Comparison of ENCODE assay signal across 8 mouse cellular contexts in the genomic region with DNA sequence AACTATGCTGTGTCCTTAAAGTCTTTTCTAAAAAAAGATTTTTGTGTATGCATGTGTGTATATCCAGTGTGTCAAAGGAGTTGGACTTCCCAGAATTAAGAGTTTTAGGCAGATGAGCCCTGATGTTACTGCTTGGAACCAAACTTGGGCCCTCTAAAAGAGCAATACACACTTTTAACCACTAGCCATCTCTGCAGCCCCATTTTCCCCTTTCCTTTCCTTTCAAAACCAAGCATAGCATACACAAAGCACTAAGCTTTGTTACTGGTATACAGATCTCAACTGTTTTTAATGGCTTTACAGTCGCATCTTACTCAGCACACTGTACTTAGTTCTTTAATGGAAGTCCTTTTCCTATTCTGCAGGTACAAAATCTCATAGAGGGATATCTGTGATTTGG. TPM values are rescaled to one million over a fixed set of nuclear protein-coding genes. Genes with fewer than 3 reads are reported as not detected.
DNase-seq lines count a peak whose midpoint lies in the region; ATAC-seq and TF ChIP-seq lines count a peak whose summit lies in the region.

No protein-coding gene starts in this region.

- ATAC-seq in lung, postnatal 0 days: no peak
- no peak for ATAC-seq in limb, embryonic 14.5 days (ENCODE audit: low FRiP score, low read depth)
- no peak for ATAC-seq in stomach, embryonic 15.5 days (ENCODE audit: insufficient read depth, low FRiP score, low read depth)

- no peak overlapping the region for H3K27ac ChIP-seq in lung, postnatal 0 days (ENCODE audit: low read length)
- peak overlapping the region; percentile 42; the same call in 1 of the 2 replicates for H3K27ac ChIP-seq in embryonic fibroblast, embryonic 13.5 days (ENCODE audit: insufficient read depth, low read length)
- H3K27ac ChIP-seq in limb, embryonic 14.5 days (replicated peaks; ENCODE audit: low read depth, low read length): no peak overlapping the region
- no peak overlapping the region for H3K27ac ChIP-seq in stomach, embryonic 15.5 days

- H3K27me3 ChIP-seq in lung, postnatal 0 days (replicated peaks; ENCODE audit: insufficient read depth, low read length): no peaks in the 10 kb centered on the region
- H3K27me3 ChIP-seq in limb, embryonic 14.5 days (ENCODE audit: control insufficient read depth, insufficient read depth, low read length): no peaks in the 10 kb centered on the region
- H3K27me3 ChIP-seq in stomach, embryonic 15.5 days (replicated peaks): no peaks in the 10 kb centered on the region

- H3K4me1 ChIP-seq in lung, postnatal 0 days (ENCODE audit: insufficient read depth, low read depth, low read length): no peaks in the 10 kb centered on the region
- H3K4me1 ChIP-seq in lung, adult 2 months (ENCODE audit: control insufficient read depth, insufficient read depth, low read length): peaks cover 3% of the 10 kb centered on the region
- H3K4me1 ChIP-seq in embryonic fibroblast, embryonic 13.5 days (ENCODE audit: control insufficient read depth, insufficient read depth, low read length): 0 out of 2 replicates have a peak, but pooled peaks cover 2% of the 10 kb centered on the region
- H3K4me1 ChIP-seq in limb, embryonic 14.5 days (ENCODE audit: control insufficient read depth, insufficient read depth, low read length): peaks cover 6% of the 10 kb centered on the region; the same call in 1 of the 2 replicates
- 0 out of 2 replicates have a peak, but pooled peaks cover 6% of the 10 kb centered on the region for H3K4me1 ChIP-seq in stomach, embryonic 15.5 days

- no peak for DNase-seq in lung, postnatal 0 days (ENCODE audit: low spot score)
- DNase-seq in lung, adult 2 months: no peak
- no peak for DNase-seq in limb, embryonic 14.5 days (ENCODE audit: low spot score)
- DNase-seq in cerebellum, adult 18-20 months: no peak
- DNase-seq in kidney, adult 9 months: no peak
- DNase-seq in spleen, postnatal 36 days (ENCODE audit: low spot score in 2 of 2): no peak

- WGBS in lung, postnatal 0 days: 90% methylated on average over 1 of the region's 1 CpGs
- 83% methylated on average over 1 of the region's 1 CpGs for WGBS in lung, adult 2 months
- WGBS in limb, embryonic 14.5 days: 80% methylated on average over 1 of the region's 1 CpGs
- 88% methylated on average over 1 of the region's 1 CpGs for WGBS in stomach, embryonic 15.5 days

- no peak overlapping the region for H3K4me3 ChIP-seq in lung, postnatal 0 days (ENCODE audit: low read depth, low read length)
- H3K4me3 ChIP-seq in lung, adult 2 months (replicated peaks; ENCODE audit: extremely low read depth, low read depth, low read length): no peak overlapping the region
- H3K4me3 ChIP-seq in embryonic fibroblast, embryonic 13.5 days (ENCODE audit: insufficient read depth, low read length): peak overlapping the region; percentile 56
- H3K4me3 ChIP-seq in limb, embryonic 14.5 days (replicated peaks; ENCODE audit: low read length): peak overlapping the region; percentile 57
- peak overlapping the region; percentile 76 for H3K4me3 ChIP-seq in stomach, embryonic 15.5 days (replicated peaks)

- peaks cover 3% of the 10 kb centered on the region; the same call in 1 of the 2 replicates for H3K36me3 ChIP-seq in lung, postnatal 0 days (ENCODE audit: insufficient read depth, low read length)
- peaks cover 31% of the 10 kb centered on the region for H3K36me3 ChIP-seq in limb, embryonic 14.5 days (ENCODE audit: control insufficient read depth, insufficient read depth, low read length)
- peaks cover 19% of the 10 kb centered on the region for H3K36me3 ChIP-seq in stomach, embryonic 15.5 days

- H3K9me3 ChIP-seq in lung, postnatal 0 days (ENCODE audit: low read length): no peaks in the 10 kb centered on the region
- no peaks in the 10 kb centered on the region for H3K9me3 ChIP-seq in limb, embryonic 14.5 days (ENCODE audit: control insufficient read depth, low read length)
- no peaks in the 10 kb centered on the region for H3K9me3 ChIP-seq in stomach, embryonic 15.5 days

- TF ChIP-seq POLR2A in lung, adult 2 months (IDR thresholded peaks at IDR 0.05; ENCODE audit: borderline replicate concordance, extremely low read depth, low read depth, low read length): no peak
- no peak for TF ChIP-seq POLR2A in embryonic fibroblast, embryonic 13.5 days (IDR thresholded peaks at IDR 0.05; ENCODE audit: low read depth, low read length)
- no peak for TF ChIP-seq POLR2A in limb, embryonic 14.5 days (IDR thresholded peaks at IDR 0.05; ENCODE audit: borderline replicate concordance, extremely low read depth, insufficient read depth, insufficient read length)

- peak overlapping the region; percentile 91; the same call in 1 of the 2 replicates for H3K4me2 ChIP-seq in lung, postnatal 0 days (replicated peaks; ENCODE audit: low read depth, low read length)
- peak overlapping the region; percentile 58 for H3K4me2 ChIP-seq in limb, embryonic 14.5 days (replicated peaks; ENCODE audit: low read depth, low read length, severe bottlenecking)
- peak overlapping the region; percentile 68 for H3K4me2 ChIP-seq in stomach, embryonic 15.5 days

- no peak for TF ChIP-seq EP300 in lung, postnatal 0 days (IDR thresholded peaks at IDR 0.05)

- peak overlapping the region; percentile 94; the same call in 1 of the 2 replicates for H3K9ac ChIP-seq in lung, postnatal 0 days (replicated peaks; ENCODE audit: low read depth)
- H3K9ac ChIP-seq in limb, embryonic 14.5 days (ENCODE audit: low read depth, low read length, severe bottlenecking): peak overlapping the region; percentile 69; the same call in 1 of the 2 replicates
- H3K9ac ChIP-seq in stomach, embryonic 15.5 days: no peak overlapping the region; the same call in 1 of the 2 replicates

- TF ChIP-seq CTCF in lung, postnatal 0 days (IDR thresholded peaks at IDR 0.05): no peak
- no peak for TF ChIP-seq CTCF in lung, adult 2 months (IDR thresholded peaks at IDR 0.05; ENCODE audit: insufficient read depth, low read length)
- TF ChIP-seq CTCF in embryonic fibroblast, embryonic 13.5 days (IDR thresholded peaks at IDR 0.05; ENCODE audit: borderline replicate concordance, insufficient read depth, low read length): no peak

RNA-seq across cellular contexts. Expression of a gene that starts 1.4 kb away (rescaled TPM):
- polyA plus RNA-seq in lung, postnatal 0 days (2015; fragmentation: Nextera tagmentation; extraction: Ambion mirVana): 23.3 and 23.5 TPM in 2 replicates
- polyA plus RNA-seq in lung, adult 2 months (2012; rRNA removed): 10.4 and 13.4 TPM in 2 replicates
- 9.6 and 9.7 TPM in 2 replicates for polyA plus RNA-seq in embryonic fibroblast, embryonic 13.5 days (2011; ENCODE audit: insufficient read length, low read depth, missing spikeins)
- 16.0 and 19.1 TPM in 2 replicates for polyA plus RNA-seq in limb, embryonic 14.5 days (2012; rRNA removed)
- 20.6 and 22.2 TPM in 2 replicates for polyA plus RNA-seq in limb, embryonic 14.5 days (2014; fragmentation: Nextera tagmentation; extraction: Ambion mirVana)
- polyA plus RNA-seq in stomach, embryonic 15.5 days (2015; fragmentation: Nextera tagmentation; extraction: Ambion mirVana): 20.9 and 24.9 TPM in 2 replicates

RNA-seq across cellular contexts. Expression of a gene that starts 13.1 kb away (rescaled TPM):
- not detected in 2 replicates for polyA plus RNA-seq in lung, postnatal 0 days (2015; fragmentation: Nextera tagmentation; extraction: Ambion mirVana)
- polyA plus RNA-seq in lung, adult 2 months (2012; rRNA removed): 6.9 and 9.6 TPM in 2 replicates
- polyA plus RNA-seq in embryonic fibroblast, embryonic 13.5 days (2011; ENCODE audit: insufficient read length, low read depth, missing spikeins): not detected in 2 replicates
- polyA plus RNA-seq in limb, embryonic 14.5 days (2012; rRNA removed): 1.5 and 2.4 TPM in 2 replicates
- polyA plus RNA-seq in limb, embryonic 14.5 days (2014; fragmentation: Nextera tagmentation; extraction: Ambion mirVana): 0.77 and 1.2 TPM in 2 replicates
- not detected in 2 replicates for polyA plus RNA-seq in stomach, embryonic 15.5 days (2015; fragmentation: Nextera tagmentation; extraction: Ambion mirVana)

RNA-seq across cellular contexts. Expression of a gene that starts 35.5 kb away (rescaled TPM):
- 59.1 and 66.3 TPM in 2 replicates for polyA plus RNA-seq in lung, postnatal 0 days (2015; fragmentation: Nextera tagmentation; extraction: Ambion mirVana)
- polyA plus RNA-seq in lung, adult 2 months (2012; rRNA removed): 12.8 and 22.0 TPM in 2 replicates
- 92.6 and 133 TPM in 2 replicates for polyA plus RNA-seq in embryonic fibroblast, embryonic 13.5 days (2011; ENCODE audit: insufficient read length, low read depth, missing spikeins)
- polyA plus RNA-seq in limb, embryonic 14.5 days (2012; rRNA removed): 230 and 264 TPM in 2 replicates
- polyA plus RNA-seq in limb, embryonic 14.5 days (2014; fragmentation: Nextera tagmentation; extraction: Ambion mirVana): 173 and 211 TPM in 2 replicates
- polyA plus RNA-seq in stomach, embryonic 15.5 days (2015; fragmentation: Nextera tagmentation; extraction: Ambion mirVana): 158 and 167 TPM in 2 replicates

RNA-seq across cellular contexts. Expression of a gene that starts 42.6 kb away (rescaled TPM):
- 54.2 and 58.6 TPM in 2 replicates for polyA plus RNA-seq in lung, postnatal 0 days (2015; fragmentation: Nextera tagmentation; extraction: Ambion mirVana)
- 25.6 and 28.6 TPM in 2 replicates for polyA plus RNA-seq in lung, adult 2 months (2012; rRNA removed)
- polyA plus RNA-seq in embryonic fibroblast, embryonic 13.5 days (2011; ENCODE audit: insufficient read length, low read depth, missing spikeins): 117 and 140 TPM in 2 replicates
- 67.3 and 67.5 TPM in 2 replicates for polyA plus RNA-seq in limb, embryonic 14.5 days (2012; rRNA removed)
- 93.3 and 98.2 TPM in 2 replicates for polyA plus RNA-seq in limb, embryonic 14.5 days (2014; fragmentation: Nextera tagmentation; extraction: Ambion mirVana)
- polyA plus RNA-seq in stomach, embryonic 15.5 days (2015; fragmentation: Nextera tagmentation; extraction: Ambion mirVana): 93.0 and 97.9 TPM in 2 replicates

Comparison
In these comparisons a context has a peak if more than half of its experiments do, and no peak if none do; other contexts are left out.
1. H3K4me3 ChIP-seq: peak in embryonic fibroblast, embryonic 13.5 days (single experiment), limb, embryonic 14.5 days (single experiment) and stomach, embryonic 15.5 days (single experiment); none in lung, postnatal 0 days (single experiment) and lung, adult 2 months (single experiment).
2. Peak in every context shown above with its lines, with median percentiles within 50 percentile points of each other: H3K4me2 ChIP-seq.